ENCODE assay signal across 13 mouse cellular contexts in genomic region chr11:43395073-43395948, GRCm38 (mm10). TPM values are rescaled to one million over a fixed set of nuclear protein-coding genes. Genes with fewer than 3 reads are reported as not detected.
DNase-seq lines count a peak whose midpoint lies in the region; ATAC-seq lines count a peak whose summit lies in the region.
"Had no signal": no experiment of that assay in that cellular context is flagged by ENCODE, and none has a peak within 500 bp of the region (broad histone marks: within the 10 kb centered on the region; RNA-seq: fewer than 3 reads in every experiment).

No protein-coding gene starts in this region.

- no peaks in the 10 kb centered on the region for H3K9me3 ChIP-seq in kidney, embryonic 14.5 days (ENCODE audit: control insufficient read depth, low read length)
- H3K9me3 ChIP-seq: forebrain, embryonic 10.5 days; limb, embryonic 15.5 days; neural tube, embryonic 12.5 days; stomach, embryonic 15.5 days had no signal

- no peaks in the 10 kb centered on the region for H3K36me3 ChIP-seq in kidney, embryonic 14.5 days (ENCODE audit: control insufficient read depth, insufficient read depth, low read length)
- H3K36me3 ChIP-seq: forebrain, embryonic 10.5 days; limb, embryonic 15.5 days; neural tube, embryonic 12.5 days; stomach, embryonic 15.5 days had no signal

- H3K4me1 ChIP-seq in kidney, embryonic 14.5 days (ENCODE audit: control insufficient read depth, insufficient read depth, low read length): 0 out of 2 replicates have a peak, but pooled peaks cover 4% of the 10 kb centered on the region
- H3K4me1 ChIP-seq: limb, embryonic 15.5 days; neural tube, embryonic 12.5 days; stomach, embryonic 15.5 days had no signal

- H3K9ac ChIP-seq in kidney, embryonic 14.5 days (ENCODE audit: low read depth, low read length): no peak overlapping the region
- H3K9ac ChIP-seq: limb, embryonic 15.5 days; neural tube, embryonic 12.5 days; stomach, embryonic 15.5 days had no signal

- H3K4me3 ChIP-seq in kidney, embryonic 14.5 days (ENCODE audit: low read length): no peak overlapping the region
- H3K4me3 ChIP-seq: forebrain, embryonic 10.5 days; limb, embryonic 15.5 days; neural tube, embryonic 12.5 days; stomach, embryonic 15.5 days had no signal

- intact Hi-C loops in gastrocnemius, postnatal 14 days (cut with DNase I; ENCODE audit: low total_unique reads): no loop called here

- no peak overlapping the region for H3K4me2 ChIP-seq in kidney, embryonic 14.5 days (replicated peaks; ENCODE audit: low read depth, low read length)
- H3K4me2 ChIP-seq: limb, embryonic 15.5 days; neural tube, embryonic 12.5 days; stomach, embryonic 15.5 days had no signal

- ATAC-seq in common myeloid progenitor, adult 5-6 weeks (replicated peaks; ENCODE audit: low read depth, poor library complexity, severe bottlenecking): peak; percentile 30; the same call in 1 of the 2 replicates
- ATAC-seq in kidney, embryonic 14.5 days (ENCODE audit: low FRiP score, low TSS enrichment): peak; percentile 58
- no peak for ATAC-seq in megakaryocyte-erythroid progenitor cell, adult 5-6 weeks (replicated peaks; ENCODE audit: low FRiP score, low TSS enrichment, poor library complexity, severe bottlenecking)

- peak; percentile 16 for DNase-seq in lung, postnatal 36 days
- no peak for DNase-seq in lung, postnatal 10 days
- DNase-seq in natural killer cell, adult 2 months (ENCODE audit: low spot score in 2 of 2): peak; percentile 24
- no peak for DNase-seq in embryo, embryonic 10 days (ENCODE audit: low spot score)
- no peak for DNase-seq in gastrocnemius, postnatal 14 days
- DNase-seq: cerebellum, adult 9-10 months had no signal

- H3K27ac ChIP-seq in kidney, embryonic 14.5 days (ENCODE audit: low read depth, low read length): no peak overlapping the region
- H3K27ac ChIP-seq: forebrain, embryonic 10.5 days; limb, embryonic 15.5 days; neural tube, embryonic 12.5 days; stomach, embryonic 15.5 days had no signal

- 55% methylated on average over 14 of the region's 14 CpGs for WGBS in kidney, embryonic 14.5 days

- no peaks in the 10 kb centered on the region for H3K27me3 ChIP-seq in kidney, embryonic 14.5 days (ENCODE audit: control insufficient read depth, insufficient read depth, low read length)
- H3K27me3 ChIP-seq: limb, embryonic 15.5 days; neural tube, embryonic 12.5 days; stomach, embryonic 15.5 days had no signal

RNA-seq across cellular contexts. Expression of gene Pttg1, which starts 30.7 kb away (rescaled TPM):
- total RNA-seq in common myeloid progenitor, adult 5-6 weeks (2017): 35.1 and 48.4 TPM in 2 replicates
- polyA plus RNA-seq in kidney, embryonic 14.5 days (2014; fragmentation: Nextera tagmentation; extraction: Ambion mirVana): 105 and 129 TPM in 2 replicates
- total RNA-seq in gastrocnemius, postnatal 14 days (2021): 10 to 100 TPM; 26.5 to 30.2 TPM
- total RNA-seq in megakaryocyte-erythroid progenitor cell, adult 5-6 weeks (2014; fragmentation: Nextera tagmentation): 64.6 and 84.7 TPM in 2 replicates
- 59.5 and 64.9 TPM in 2 replicates for total RNA-seq in megakaryocyte-erythroid progenitor cell, adult 5-6 weeks (2017)

RNA-seq across cellular contexts. Expression of gene Slu7, which starts 38.2 kb away (rescaled TPM):
- total RNA-seq in common myeloid progenitor, adult 5-6 weeks (2017): 86.7 and 97.6 TPM in 2 replicates
- 58.2 and 65.2 TPM in 2 replicates for polyA plus RNA-seq in kidney, embryonic 14.5 days (2014; fragmentation: Nextera tagmentation; extraction: Ambion mirVana)
- total RNA-seq in gastrocnemius, postnatal 14 days (2021): 10 to 100 TPM; 27.8 to 27.9 TPM
- 16.9 and 28.6 TPM in 2 replicates for total RNA-seq in megakaryocyte-erythroid progenitor cell, adult 5-6 weeks (2014; fragmentation: Nextera tagmentation)
- total RNA-seq in megakaryocyte-erythroid progenitor cell, adult 5-6 weeks (2017): 72.0 and 83.0 TPM in 2 replicates

Comparison
In these comparisons a context has a peak if more than half of its experiments do, and no peak if none do; other contexts are left out.
1. DNase-seq: peak in lung, postnatal 36 days (single experiment) and natural killer cell, adult 2 months (2 of 2); none in lung, postnatal 10 days (single experiment), embryo, embryonic 10 days (single experiment) and gastrocnemius, postnatal 14 days (single experiment).